Mouse (Mus musculus): ENCODE data around the gene Eif2s2.

DNA sequence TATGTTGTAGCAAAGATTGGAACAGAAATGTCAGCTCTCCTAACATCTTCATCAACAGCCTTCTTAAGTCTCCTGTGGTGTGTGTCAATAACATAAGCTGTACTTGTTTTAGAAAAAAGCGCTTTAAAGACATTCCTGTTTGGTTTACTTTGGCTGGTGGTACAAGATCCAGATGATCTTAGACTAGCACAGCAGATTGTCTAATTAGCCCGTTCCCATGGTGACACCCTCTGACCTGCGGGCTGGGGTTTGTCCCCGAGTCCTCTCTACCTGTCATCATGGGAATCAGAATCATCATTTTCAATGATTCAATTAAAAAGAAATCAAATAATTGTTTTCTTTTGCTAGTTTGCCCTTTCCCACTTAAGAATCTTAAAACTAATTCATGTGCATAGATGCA is 65.2 kb downstream of the Eif2s2 start:
- no peak for TF ChIP-seq CTCF (IDR thresholded peaks at IDR 0.05; ENCODE audit: control insufficient read depth, insufficient read depth, insufficient replicate concordance, low read depth, low read length)
- TF ChIP-seq POLR2A (IDR thresholded peaks at IDR 0.05; ENCODE audit: control insufficient read depth, low read depth, low read length) = no peak

Data from testis, adult 2 months (tissue).